Mouse (Mus musculus) common myeloid progenitor, adult 5-6 weeks (primary cell): ENCODE data around the gene Bpi. TPM values are rescaled to one million over a fixed set of nuclear protein-coding genes. Genes with fewer than 3 reads are reported as not detected.
A peak's percentile ranks its signal among the peaks of the same experiment; 100 is the strongest.

Experiments
- ATAC-seq: replicated peaks from 2 replicates; pipeline ENCODE4 v1.8.0; 2016; ENCODE audit warnings: low read depth, mild to moderate bottlenecking, moderate TSS enrichment, inconsistent platforms; ENCODE audit not compliant: poor library complexity, severe bottlenecking
- total RNA-seq: library from RNA; stranded (forward); fragments of 200-1000, 187-1606 nt; gene quantifications from 2 replicates; pipeline ENCODE4 v1.2.3, GENCODE M21; 2017

The Bpi gene
- not detected in 2 replicates for total RNA-seq

GRCm38 (mm10) chr2:158258005-158258418 is at the start of gene Bpi:
Gene Bpi, plus strand, starts transcription at chr2:158258094.
- peak; percentile 73 for ATAC-seq

DNA sequence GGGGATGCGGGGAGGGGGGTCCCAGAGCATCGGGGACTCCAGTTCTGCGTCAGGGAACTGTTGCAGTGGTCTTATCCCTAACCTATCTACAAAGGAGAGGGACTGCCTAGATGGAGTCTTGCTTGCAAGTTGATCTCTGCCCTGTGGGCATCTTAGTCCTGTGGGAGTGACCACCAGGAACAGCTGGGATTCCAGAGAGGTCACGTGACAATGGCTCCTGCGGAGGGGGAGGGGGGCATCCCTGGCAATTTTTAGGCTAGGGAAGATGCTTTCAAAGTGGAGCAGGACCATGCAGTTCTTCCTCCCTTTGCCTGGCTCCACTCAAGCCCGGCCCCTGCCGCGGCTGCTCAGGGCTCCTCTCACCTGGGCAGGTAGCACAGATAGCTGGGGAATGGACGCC is 48.1 kb upstream of the Bpi start:
- no peak for ATAC-seq

DNA sequence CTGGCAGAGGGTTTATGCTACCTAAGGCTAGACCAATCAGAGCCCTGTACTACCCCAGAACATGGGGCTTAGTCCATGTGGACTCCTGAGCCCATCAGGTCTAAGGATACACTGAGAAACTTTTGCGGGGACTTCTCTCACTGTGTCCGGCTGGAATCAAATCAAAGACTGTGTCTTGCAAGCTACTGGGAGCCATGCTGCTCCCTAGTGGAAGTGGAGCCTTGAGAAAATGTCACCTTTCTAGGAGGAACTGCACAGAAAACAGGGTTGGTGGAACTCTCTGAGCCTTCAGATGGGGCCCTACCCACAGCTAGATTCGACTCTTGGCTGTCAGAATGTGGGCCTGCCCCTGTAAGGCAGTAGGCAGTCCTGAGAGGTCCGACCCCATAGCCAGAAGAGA is 47.4 kb upstream of the Bpi start:
- no peak for ATAC-seq

- ATAC-seq: no peak
Observed at GRCm38 (mm10) chr2:158210958-158211357, 46.9 kb upstream of the Bpi start.

- no peak for ATAC-seq
Observed at GRCm38 (mm10) chr2:158211764-158212471, 46.0 kb upstream of the Bpi start.

DNA sequence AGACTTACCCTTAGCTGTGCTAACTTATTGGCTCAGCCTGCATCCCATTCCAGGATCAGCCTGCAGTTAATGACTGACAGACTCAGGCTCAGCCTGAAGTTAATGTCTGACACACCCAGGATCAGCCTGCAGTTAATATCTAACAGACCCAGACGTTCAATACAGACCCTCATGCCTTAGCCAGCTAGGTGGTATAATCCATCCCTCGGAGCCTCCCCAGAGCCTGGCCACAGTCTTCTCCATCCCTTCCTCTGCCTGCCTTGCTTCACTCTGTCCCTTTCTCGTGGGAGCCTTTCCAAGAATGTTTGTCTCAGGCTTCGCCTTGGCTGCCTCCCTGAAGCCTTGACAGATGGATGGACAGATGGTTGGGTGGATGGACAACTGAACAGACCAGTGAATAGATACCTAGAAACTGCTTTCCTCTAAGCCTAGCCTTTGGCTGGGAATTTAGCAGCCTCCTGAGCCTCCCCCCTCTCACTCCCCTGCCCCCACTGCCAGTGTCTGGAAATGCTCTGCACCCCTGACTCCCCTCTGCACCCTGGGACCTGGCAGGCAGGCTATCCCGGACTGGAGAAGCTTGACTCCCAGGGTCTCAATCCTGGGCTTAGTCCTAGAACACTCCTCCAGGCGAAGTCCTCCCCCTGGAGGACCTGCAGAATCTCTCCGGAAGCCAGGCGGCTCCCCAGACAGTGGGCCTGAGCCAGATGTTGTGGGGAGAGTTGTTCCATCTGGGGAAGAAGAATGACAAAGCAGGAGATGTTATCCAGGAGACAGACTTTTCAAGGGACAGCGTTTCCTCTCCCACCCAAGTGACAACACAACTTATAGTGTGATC is 42.4 kb upstream of the Bpi start:
- no peak for ATAC-seq

- ATAC-seq: no peak
Observed at GRCm38 (mm10) chr2:158216510-158216909, 41.4 kb upstream of the Bpi start.

- no peak for ATAC-seq
Observed at GRCm38 (mm10) chr2:158219562-158219961, 38.3 kb upstream of the Bpi start.

GRCm38 (mm10) chr2:158221446-158222084 is 36.3 kb upstream of the Bpi start:
- ATAC-seq: peak; percentile 81

DNA sequence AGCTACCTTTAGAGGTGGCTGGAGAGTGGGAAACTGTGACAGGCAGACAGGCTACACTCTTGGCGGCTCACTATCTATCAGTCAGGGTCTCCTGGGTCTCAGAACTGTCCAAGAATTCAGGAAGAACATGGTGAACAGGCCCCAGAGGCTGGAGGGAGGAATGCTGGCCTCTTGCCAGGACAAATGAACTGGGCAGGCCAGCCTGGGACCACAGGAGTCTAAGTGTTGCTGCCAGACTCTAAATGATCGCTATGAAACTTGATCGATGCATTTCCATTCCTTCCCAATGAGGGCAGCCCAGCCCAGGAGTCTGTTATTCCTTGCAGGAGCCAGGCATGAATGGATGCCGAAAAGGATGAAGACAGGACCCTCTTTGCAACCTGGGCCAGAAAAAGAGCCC is 35.2 kb upstream of the Bpi start:
- no peak for ATAC-seq

DNA sequence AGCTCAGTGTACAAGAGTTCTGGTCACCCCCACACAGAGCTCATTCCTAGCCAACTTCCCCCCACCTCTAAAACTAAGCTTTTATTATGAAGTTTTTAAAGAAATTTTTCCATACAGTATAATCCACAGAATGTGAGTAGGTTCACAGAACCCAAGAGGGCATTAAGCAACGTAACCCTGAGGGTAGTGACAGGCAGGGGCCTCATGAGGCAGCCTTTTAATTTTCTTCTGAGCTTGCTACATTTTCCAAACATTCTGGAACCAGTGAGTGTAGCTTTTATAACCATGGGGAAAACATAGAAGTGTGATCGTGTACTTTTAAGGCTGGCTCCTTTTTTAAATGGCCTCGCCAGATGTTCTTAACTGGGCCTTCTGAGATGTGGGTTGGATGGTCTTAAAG is 34.4 kb upstream of the Bpi start:
- ATAC-seq: no peak

DNA sequence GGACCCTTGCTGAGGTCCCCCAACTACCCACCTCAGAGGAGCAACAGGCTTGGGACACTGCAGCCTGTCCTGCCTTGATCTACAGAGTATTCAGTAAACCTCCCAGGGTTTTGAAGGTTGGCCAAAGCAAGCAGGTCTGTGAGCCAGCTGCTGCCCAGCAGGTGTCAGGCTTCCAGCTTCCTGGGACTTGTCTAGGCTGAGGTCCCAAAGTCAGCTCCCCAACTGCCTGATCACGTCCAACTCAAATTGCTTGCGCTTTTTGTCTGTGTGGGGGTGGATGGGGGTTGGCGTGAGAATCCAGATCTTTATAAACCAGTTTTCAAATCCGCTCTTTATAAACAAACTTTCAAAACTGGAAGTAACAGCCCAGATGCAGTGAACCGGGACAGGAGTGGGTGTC is 32.6 kb upstream of the Bpi start:
- ATAC-seq: no peak

GRCm38 (mm10) chr2:158228670-158229502 is 29.0 kb upstream of the Bpi start, which contains the start of gene D630003M21Rik:
Gene D630003M21Rik, minus strand, starts transcription at chr2:158229222.
- peak; percentile 30; the same call in 1 of the 2 replicates for ATAC-seq

GRCm38 (mm10) chr2:158229503-158229892 is 28.4 kb upstream of the Bpi start:
- ATAC-seq: no peak

DNA sequence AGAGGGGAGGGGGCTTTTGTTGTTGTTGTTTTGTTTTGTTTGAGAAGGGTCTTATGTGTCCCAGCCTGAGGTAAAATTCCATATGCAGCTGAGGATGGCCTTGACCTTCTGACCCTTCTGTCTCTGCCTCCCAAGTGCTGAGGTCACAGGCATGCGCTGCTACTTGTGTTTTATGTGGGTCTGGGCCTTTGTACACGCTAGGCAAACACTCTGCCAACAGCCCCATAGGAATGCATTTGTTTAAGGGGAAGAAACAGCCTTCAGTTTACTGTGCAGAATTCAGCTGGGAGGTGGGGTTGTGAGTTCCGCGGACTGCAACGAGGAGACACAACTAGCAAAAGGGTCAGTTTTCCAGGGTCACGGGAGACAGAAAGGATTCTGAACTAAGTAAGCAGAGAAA is 27.3 kb upstream of the Bpi start:
- no peak for ATAC-seq

DNA sequence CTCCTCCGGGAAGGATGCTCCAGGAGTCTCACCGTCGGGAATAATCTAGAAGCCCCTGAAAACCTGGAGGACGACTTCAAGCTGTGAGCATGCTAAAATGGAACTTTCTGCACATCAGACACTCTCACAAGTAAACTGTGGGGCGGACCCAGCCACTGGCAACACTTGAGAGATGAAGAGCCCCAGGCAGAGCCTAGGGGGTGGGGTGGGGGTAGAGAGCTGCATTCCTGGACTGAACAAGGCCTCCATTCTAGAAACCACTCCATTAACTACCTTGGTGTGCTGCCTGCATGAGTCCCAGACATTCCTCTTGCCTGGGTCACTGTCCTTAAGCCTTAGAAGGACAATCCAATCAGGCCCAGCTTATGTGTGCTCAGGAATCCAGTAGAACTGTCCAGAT is 26.8 kb upstream of the Bpi start:
- no peak for ATAC-seq

GRCm38 (mm10) chr2:158232414-158232813 is 25.5 kb upstream of the Bpi start:
- no peak for ATAC-seq

GRCm38 (mm10) chr2:158233106-158233505 is 24.8 kb upstream of the Bpi start:
- peak; percentile 53; the same call in 1 of the 2 replicates for ATAC-seq

DNA sequence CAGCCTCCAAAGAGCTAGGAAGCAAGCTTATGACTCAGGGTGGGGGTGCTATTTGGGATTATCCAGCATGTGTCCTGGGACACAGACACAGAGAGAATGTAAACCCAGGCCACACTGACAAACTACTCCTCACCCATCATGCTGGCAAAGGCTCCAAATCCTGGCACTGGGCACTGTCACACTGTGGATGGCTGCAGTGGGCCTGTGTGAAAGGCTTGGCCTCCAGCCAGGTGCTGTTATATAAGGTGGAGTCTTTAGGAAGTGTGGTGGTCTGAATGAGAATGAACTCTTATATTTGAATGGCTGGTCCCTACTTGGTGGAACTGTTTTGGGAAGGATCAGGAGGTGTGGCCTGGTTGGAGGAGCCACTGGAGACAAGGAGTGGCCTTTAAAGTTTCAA is 21.2 kb upstream of the Bpi start:
- ATAC-seq: no peak

GRCm38 (mm10) chr2:158238101-158238500 is 19.8 kb upstream of the Bpi start:
- no peak for ATAC-seq
